Mouse (Mus musculus) brain, embryonic 18.5 days (tissue): Measurements from ENCODE around the gene Foxg1.

Experiments
- DNase-seq: peaks from one replicate; pipeline ENCODE4 v3.0.0-alpha.2; 2012; ENCODE audit warnings: low read depth, low spot score

Gene Foxg1

DNA sequence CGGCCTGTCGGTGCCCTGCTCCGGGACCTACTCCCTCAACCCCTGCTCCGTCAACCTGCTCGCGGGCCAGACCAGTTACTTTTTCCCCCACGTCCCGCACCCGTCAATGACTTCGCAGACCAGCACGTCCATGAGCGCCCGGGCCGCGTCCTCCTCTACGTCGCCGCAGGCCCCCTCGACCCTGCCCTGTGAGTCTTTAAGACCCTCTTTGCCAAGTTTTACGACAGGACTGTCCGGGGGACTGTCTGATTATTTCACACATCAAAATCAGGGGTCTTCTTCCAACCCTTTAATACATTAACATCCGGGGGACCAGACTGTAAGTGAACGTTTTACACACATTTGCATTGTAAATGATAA is 3.2 kb downstream of the Foxg1 start:
- DNase-seq = no peak

DNA sequence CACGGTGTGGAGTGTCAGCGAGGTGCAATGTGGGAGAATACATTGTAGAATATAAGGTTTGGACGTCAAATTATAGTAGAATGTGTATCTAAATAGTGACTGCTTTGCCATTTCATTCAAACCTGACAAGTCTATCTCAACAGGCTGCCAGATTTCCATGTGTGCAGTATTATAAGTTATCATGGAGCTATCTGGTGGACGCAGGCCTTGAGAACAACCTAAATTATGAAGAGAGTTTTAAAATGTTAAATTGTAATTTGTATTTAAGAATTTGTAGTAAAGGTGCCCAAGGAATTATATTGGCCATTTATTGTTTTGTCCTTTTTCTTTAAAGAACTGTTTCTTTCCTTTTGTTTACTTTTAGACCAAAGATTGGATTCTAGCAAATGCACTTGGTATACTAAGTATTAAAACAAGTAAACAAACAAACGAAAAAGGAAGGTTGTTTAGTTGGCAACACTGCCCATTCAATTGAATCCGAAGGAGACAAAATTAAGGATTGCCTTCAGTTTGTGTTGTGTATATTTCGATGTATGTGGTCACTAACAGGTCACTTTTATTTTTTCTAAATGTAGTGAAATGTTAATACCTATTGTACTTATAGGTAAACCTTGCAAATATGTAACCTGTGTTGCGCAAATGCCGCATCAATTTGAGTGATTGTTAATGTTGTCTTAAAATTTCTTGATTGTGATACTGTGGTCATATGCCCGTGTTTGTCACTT is 3.8 kb downstream of the Foxg1 start:
- no peak for DNase-seq

DNA sequence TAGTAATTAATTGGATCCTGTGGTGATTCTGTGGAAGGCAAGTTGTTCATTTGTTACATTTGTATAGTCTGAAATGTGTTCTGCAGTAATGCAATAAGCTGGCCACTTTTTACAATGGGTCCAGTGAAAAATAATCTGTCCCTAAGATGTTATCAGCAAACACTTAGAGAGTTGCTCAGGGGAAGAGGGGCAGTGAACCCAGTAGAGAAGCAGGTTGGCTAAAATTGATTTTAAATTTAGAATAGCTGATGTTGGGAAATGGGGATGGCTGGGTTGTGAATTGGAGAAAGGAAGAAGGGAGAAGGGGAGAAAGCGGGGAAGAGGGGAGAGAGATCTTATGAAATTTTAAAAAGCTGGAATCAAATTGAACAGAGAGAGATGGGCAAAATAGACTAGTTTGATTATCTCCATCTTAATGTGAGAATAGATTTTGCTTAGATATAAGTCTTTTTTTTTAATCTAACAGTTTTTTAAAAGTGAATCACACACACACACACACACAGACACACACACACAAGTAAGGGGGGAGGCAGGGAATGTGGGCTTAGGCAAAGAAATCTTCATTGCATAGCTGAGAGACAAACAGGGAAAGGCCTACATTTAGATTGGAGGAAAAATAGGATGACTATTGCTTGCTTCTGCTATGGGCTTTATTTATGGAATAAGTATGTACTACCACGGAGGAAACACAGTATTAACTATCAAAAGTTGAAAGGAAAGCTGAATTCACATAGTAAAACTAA is 5.6 kb downstream of the Foxg1 start:
- no peak for DNase-seq

DNA sequence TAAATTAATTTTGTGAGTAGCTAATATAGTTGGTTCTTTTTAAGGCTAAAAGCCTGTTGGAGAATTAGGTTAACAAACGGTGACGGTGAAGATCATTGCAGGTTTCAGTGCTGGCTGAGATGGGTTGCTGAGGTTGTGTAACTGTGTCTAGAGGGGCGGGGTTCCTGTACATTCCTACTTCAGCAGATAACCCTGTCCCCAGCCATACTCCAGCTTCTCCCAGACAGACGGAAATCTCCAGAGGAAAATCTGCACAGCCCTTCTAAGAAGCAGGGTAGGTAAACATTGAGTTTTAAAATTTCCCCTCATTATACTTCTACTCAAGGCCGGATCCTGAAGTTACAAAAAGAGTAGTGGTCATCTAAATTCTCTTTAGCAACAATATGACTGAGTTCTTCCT is 7.2 kb downstream of the Foxg1 start:
- no peak for DNase-seq

DNA sequence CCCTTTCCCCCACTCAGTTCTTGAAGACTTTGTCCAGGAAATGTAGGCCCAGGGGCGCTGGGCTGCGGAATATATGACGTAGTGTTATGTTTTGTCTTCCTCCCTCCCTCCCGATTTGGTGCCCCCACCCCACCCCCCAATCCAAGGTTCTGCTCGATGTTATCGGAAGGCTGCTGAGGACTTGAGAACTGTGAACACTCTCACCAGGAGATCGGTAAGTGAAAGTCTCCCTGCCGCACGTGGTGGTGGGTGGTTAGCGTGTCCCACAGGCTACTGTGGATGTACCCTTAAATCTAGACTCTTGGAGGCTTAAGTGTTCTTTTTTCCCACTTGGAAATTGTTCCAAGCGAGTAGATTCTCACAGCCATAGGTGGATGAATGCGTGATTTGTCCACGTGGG is 7.8 kb downstream of the Foxg1 start:
- DNase-seq = no peak

DNA sequence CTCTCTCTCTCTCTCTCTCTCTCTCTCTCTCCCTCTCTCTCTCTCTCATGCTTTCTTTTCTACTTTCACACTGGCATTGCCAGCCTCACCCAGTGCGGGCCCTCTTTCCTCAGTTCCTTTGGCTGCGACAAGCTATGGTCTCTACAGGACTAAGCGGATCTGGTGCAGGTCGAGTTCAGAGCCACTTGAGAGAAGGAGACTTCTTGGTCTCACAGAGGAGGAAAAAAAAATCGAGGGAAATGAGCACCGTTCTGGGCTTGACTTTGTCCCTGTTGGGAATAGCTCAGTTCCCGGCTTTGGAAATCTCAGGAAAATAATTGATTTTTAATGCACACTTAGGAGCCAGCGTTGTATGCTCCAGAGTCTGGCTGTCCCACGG is 8.5 kb downstream of the Foxg1 start:
- no peak for DNase-seq

DNA sequence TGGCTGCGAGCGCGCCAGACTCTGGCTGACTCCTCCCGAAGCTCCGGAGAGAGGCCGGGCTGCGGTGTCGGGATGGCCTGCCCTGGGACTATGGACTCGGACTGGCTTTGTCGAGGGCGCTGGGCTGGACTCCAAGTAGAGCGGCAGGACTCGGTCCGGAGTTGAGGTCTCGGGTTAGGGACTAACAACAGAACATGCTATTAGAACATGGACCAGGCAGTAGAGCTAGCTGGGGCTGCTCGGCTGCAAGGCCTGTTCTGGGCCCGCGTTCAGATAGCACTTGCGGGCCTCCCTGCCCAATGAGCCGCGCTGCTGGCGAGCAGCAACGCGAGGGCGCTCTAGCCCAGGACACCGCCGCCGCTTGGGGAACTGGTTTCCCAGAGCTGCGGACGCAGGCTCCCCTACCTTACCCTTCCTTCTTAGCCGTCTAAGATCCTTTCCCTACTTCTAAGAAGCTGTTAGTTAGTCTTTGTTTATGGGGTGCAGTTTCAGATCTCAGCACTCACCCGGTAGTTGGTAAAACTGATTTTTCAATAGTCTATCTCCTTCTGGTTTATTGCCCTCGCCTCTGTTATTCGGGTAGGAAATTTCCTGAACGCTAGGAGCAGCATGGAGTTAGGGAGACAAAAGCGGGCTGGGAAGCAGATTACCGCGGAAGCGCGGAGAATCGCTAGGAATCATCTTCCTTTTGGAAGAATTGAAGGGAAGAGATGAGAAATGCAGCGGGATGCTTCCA is 9.0 kb downstream of the Foxg1 start:
- no peak for DNase-seq

DNA sequence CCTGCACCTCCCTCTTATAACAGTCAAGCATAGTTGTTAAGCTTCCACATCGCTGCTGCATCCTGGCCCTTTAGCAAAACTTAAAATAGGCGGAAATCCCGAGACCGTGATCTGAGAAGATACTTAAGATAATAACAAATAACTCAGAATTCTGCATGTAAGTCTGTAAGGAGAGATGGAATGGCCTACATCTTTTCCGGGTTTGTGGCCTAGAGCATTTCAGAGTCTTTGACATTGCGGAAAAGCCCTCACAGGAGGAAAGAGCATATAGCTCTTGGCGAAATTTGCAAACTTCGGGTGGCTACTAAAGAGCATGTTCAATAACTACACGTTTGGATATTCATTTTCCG is 9.6 kb downstream of the Foxg1 start:
- DNase-seq = no peak

DNA sequence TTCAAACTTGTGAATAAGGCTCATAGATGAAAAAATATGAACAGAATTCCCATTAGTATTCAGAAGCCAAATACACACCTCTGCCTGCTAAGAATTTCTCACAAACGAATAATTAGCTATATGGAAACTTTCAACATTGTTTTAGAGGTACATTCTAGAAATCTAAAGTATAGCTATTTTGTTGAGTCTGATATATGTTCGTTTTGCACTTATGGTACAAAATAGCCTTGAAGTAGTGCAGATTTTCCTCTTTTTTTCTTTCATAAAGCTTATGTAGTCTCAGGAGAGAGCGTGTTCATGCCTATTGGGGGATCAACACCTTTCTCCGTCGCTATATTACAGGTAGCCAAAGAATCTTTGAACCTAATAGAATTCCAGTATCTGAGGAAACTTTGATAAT is 10.4 kb downstream of the Foxg1 start:
- DNase-seq = no peak

DNA sequence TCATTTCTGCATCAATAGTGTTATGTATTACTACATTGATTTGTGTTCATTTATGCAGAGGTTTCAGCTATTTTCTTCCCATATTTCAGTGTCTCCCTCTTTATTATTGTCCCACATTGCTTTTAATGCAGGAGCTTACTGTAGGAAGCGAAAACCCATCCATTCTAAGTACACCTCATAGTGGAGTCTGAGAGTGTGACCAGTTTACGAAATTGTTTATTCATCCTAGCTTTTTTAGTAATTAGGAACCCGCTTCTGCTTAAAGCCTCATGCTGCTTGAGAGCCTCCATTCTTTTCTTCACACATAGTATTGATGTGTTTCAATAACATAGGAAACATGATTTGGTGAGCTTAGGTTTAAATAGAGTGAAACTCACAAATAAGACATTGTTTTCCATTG is 11.2 kb downstream of the Foxg1 start:
- DNase-seq = no peak

DNA sequence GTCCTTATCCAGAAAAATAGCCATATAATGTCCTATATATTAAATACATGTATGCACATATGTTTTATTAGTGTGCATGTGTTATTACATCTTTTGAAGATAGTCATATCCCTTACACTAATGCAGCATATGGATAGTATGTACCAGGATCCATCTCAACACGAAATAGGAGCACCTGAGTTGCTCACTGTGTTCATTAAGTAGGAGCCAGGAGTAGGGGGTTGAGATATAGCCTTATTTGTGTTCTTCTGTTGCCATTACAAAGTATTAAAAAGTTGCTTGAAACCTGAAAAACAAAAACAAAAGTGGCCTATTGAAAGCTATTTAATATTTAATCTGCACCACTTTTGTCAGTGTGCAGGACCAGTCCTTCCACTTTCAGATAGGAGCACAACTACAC is 11.7 kb downstream of the Foxg1 start:
- DNase-seq = no peak

DNA sequence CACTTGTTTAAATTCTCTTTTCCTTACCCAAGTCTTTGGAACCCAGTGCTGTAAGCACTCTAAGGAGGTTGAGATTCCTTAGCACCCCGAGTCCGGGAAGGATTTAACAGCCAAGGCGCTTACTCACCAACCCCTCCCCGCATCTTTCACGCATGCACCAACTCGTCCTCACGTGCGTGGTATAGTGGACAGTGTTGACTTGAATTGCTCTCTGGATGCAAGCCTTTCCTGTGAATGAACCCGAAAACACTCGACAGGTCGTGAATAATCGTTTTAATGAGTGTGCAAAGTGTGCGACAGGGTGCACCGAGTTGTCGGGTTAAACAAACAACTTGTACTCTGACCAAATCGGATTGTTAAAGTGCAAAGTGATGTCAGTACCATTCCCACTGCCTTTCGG is 12.4 kb downstream of the Foxg1 start:
- DNase-seq = no peak

DNA sequence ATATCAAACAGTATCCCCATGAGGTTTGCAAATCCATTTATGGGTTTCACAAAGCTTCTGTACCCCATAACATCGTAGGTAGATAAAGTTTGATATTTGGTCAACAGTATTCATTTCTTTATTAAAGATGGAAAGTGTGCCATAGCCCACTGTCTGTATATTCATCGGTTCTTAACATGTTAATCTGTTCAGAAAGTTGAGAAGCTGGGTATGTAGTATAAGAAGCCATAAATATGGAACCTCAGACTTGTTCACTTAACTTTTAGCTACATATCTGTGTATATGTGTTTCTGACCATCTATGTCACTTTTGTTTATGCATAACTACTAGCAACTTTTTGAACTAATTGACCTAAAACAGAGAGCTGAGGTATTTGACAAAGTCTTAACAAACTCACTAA is 13.5 kb downstream of the Foxg1 start:
- DNase-seq = no peak

DNA sequence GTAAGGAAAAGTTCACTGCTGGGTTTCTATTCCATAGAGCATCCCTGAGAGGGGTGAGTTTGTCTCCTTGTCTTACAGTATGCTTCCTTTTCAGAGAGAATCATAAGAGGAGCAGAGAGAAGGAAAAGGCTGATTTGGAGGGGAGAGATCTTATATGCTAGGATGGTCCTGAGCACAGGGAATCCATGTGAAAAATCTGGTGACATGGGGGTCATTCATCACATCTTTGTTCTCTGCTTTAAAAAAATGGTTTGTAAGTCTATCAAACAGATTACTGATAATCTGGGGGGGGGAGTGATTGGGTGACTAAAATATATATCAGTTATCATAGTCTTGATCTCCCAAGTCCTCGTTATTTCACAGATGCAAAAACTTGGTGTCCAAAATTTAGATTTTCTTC is 14.3 kb downstream of the Foxg1 start:
- no peak for DNase-seq

DNA sequence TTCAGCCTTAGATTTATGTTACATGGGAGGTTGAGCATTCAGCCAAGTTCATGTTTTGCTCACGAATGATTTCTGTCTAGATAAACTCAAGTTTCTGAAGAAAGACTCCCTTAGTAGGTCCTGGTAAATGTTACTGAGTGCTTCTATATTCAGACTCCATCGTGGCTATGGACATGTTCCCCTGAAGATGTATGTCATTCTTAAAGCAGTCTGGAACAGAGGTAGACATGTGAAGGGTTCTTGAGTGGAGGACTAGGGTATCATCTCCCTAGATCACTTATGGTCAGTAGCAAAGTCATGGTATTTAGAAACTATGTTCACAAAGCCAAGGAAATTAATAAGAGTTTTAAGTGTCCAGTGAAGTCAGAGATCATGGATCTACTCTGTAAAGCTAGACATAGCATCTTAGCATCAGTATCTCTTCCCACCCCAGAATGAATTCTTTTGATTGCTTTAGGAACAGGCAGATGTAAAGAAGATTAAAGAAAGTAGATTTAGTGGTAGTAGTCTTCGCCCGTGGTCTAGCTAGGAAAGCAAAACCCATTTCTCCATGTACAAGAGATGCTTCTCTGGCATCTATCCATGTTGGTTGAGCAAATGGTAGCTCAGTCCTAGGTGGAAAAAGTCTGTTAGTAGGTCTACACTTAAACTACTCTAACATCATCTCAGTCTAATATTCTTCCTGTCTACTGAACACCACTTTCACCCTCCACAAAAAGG is 15.1 kb downstream of the Foxg1 start:
- no peak for DNase-seq

DNA sequence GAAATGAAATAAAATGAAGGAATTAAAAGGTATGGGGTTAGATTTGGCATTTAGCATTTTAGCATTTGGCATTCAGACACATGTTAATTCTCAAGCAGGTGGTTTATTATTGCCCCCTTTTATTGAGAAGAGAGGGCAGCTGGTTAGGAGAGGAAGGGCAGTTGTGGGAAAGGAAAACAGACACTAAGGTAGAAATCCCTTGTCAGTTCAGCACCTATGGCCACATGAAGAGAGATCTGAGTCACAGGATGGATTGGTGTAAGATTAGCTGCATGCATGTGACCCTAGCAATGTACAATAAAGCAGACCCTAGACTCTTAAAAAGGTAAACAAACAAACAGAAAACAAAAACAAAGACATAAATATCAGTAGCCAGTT is 15.7 kb downstream of the Foxg1 start:
- DNase-seq = no peak

DNA sequence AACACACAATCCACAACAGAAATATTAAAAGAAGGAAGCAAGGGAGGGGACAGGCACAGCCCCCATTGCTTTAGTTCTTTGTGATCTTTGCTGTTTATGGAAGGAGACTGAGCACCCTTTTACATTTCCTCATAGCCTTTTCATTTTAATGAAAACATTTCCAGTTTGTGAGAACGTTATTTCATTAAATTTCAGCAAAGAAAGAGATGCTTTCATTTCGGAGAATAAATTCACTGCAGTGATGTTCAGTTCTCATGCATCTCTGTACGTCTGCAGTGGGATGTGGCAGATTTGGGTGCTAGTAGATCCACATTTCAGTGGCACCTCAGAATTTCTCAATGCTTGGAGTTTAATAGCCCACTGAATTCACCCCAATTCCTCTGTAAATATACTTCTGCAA is 16.2 kb downstream of the Foxg1 start:
- DNase-seq = no peak

DNA sequence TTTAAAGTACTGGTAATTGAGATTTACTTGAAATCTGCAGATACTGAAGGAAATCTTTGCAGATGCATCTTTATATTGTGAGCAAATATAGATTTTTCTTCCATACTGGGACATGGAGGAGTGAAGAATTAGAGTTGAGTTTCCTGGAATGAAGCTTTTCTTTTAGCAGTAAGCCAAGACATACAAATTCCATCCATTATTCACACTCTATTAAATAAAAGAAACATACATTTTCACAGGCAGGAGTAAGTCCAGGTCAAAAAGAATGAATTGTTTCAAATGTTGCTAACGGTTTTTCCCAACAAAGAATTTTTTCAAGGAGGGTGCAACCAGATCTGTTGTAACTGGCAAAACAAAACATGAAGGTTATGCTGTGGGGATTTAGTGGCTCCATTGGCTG is 17.2 kb downstream of the Foxg1 start:
- no peak for DNase-seq

DNA sequence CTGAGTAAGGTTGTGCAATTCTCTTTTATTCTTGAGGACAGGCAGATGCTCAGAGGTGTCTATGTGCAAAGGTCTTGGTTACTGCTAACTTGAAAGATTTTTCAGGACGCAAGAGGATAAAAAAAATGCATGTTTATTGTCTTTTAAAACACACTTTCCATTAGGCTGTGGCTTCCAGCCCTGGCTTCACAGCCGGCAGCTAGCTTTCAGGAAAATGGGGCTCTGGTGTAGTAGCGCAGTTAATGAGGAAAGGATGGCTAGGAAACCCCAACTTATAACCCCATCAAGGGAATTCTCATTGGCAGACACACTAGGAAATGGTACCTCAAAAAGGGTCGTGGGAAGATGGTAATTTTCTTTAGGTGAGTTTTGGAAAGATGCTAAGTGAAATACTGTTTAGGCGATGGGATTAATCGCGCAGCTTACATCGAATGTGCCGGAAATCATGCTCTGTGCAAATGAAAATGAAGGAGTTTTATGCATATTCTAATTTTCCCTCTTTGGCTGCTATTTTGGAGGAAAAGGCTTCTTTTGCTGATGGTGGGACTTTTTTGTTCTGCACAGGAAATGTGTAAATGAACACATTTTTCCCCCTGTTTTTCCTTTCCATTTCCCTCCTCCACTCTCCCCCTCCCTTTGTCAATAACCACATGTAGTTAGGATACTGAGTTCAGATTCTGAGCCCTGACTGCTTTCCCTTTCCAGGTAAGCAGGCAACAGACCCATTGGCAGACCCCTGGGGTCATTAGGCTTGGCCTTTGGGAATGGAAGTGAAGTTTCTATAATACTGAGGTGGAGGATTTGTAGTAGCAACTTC is 17.8 kb downstream of the Foxg1 start:
- DNase-seq = no peak

DNA sequence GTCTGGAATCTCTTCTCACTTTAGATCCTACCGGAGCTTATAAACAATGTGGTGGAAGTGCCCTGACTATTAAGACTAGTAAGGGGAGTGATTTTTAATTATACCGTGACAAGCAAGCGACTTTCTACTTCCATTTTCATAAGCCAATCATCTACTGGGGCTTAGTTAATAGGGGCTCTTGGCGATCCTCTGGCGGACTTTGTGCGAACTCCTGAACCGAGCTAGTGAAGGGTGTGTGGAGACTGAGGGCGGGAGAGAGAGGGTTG is 18.3 kb downstream of the Foxg1 start:
- DNase-seq = no peak

DNA sequence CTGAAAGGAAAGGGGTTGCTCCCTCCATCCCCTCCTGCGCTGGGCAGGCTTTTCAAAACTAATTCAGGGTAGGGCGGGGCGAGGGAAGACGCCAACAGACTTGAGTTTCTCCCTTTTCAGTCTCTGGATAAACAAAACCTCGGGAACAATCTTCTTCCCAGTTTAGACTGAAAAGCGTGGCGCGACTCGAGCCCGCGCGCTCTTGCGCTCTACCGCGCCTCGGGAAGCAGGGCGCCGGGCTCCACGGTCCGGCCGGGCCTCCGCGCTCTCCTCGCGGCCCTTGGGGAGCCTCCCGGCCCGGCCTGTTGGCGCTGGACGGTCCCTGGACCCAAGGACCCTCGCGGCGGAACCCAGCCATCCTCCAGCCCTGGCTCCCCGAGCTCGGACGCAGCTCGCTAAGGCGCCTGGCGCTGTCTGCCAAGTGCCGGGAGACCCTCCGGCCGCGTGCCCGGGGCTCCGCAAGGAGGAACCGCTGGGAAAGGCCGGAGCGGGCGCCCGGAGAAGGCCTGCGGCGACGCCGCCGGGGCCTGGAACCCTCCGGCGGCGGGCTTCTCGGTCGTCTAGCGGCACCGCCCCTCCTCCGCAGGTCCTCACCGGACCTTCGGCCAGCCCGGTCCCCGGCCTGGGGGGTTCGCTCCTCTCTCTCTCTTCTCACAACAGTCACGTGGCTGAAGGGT is 18.8 kb downstream of the Foxg1 start:
- DNase-seq = no peak

DNA sequence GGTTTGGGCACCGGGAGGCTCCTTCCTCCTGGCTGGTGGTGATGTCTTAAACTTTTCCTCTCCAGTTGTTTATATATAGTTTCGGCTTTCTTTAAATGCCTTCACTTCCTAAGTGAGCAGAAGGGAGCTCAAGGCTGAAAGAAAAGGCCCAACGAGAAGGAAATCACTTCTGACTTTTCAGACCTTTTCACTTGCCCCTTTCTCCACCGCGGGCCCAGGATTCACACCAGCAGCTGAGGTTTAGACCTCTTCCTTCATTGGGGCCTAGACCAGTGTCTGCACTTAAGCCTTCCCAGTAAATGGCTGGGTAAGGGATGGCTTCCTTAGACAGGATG is 19.3 kb downstream of the Foxg1 start:
- DNase-seq = no peak
